Mouse (Mus musculus): ENCODE measurements around the gene Olfr1446.

DNA sequence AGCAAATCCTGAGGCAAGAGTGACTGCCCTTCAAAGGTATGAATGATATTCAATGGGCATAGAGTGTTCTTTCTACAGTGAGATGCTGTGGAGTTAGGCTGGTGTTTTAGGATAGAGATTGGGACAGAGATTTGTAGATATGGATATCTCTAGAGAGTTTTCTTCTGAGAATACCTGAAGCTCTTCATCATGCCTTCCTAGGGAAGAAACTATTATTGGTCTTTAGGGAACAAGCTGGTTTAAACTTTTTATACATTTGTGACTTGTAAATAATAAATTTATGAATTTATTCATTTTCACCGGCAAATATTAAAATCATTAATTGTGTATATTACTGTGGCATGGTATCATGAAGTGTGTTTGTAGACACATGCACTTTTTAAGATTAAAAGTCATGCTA, 10.3 kb upstream of the Olfr1446 start, which contains the start of gene Olfr1447:
- TF ChIP-seq CTCF (IDR thresholded peaks at IDR 0.05; ENCODE audit: insufficient read depth, low read depth, low read length) (no peak), POLR2A (IDR thresholded peaks at IDR 0.05; ENCODE audit: insufficient read depth, low read depth, low read length) (no peak)

All from olfactory bulb, adult 2 months (tissue).